Mouse (Mus musculus): ENCODE data around the gene 3110021N24Rik.
A peak's percentile ranks its signal among the peaks of the same experiment; 100 is the strongest.

The 3110021N24Rik gene

GRCm38 (mm10) chr4:108798083-108798830 lies 78.8 kb downstream of the 3110021N24Rik start:
- peak; percentile 74 for DNase-seq

DNA sequence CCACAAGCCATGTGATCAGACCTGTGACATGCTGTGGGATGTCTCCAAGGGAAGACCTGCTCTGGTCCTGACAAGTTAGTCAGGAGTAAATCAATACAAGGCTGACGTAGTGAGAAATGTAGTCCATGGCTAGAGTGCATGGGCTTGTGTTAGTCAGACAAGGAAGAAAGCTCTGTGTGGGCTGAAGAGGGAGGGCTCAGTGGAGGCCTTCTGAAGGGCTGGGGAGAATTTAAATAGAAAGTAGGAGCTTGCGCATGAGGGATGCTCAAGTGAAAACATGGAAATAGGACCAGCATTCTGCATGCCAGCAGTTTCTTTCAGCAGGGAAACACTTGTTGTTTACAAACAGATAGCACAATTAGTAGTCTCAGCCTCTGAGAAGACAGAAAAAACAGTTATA lies 84.1 kb downstream of the 3110021N24Rik start:
- no peak for DNase-seq

- DNase-seq, result no peak
Measured at GRCm38 (mm10) chr4:108811142-108811541, 91.7 kb downstream of the 3110021N24Rik start.

GRCm38 (mm10) chr4:108811550-108811949 lies 92.1 kb downstream of the 3110021N24Rik start:
- DNase-seq, result no peak

DNA sequence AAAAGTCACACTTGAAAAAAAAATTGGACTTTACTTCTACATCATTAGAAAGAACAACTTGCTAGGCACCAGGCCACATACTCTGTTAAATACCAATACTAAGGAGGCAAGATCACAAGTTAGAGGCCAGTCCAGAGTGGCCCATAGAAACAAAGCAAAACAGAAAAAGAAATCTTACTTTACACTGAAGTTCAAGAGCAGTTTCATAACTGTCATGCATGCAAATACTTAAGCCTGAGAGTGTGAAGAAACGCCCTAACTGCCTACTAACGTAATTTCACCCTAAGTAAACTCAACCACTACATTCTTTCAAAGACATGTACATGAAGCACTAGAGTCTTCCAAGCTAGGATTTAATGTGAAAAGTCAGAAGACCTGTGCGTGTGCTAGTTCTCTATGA lies 106.2 kb downstream of the 3110021N24Rik start:
- DNase-seq, result no peak

DNA sequence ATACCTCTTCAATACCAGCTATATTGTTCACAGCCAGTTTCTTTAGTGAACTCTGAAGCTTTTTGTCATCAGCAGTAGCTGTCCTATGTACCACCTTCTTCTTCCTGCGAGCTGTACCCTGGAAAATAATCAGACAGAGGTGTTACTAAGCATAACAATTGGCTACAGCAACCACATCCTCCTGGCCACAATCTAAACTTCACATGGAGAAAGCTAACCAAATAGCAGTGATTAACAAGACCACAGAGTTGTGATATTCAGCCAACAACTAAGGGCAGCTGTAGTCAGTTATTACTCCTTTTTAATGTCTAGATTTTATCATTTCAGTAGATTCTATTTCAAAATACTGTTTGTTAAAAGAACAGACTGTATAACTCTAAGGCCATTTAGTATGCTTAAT lies 106.6 kb downstream of the 3110021N24Rik start:
- DNase-seq, result no peak

- DNase-seq, result no peak
Measured at GRCm38 (mm10) chr4:108826643-108827042, 107.2 kb downstream of the 3110021N24Rik start.

- DNase-seq, result no peak
Measured at GRCm38 (mm10) chr4:108830698-108831097, 111.2 kb downstream of the 3110021N24Rik start.
